Mouse (Mus musculus) testis, adult 2 months (tissue): ENCODE measurements at regions not wholly inside any gene's neighbourhood (a gene's known extent, or its start where the extent isn't known, plus 50 kb on each side); places are given as distances from the start of the nearest gene placed in this dataset.

Experiments used
- CTCF ChIP-seq: fragments of 200-500 bp; IDR thresholded peaks from 2 replicates; pipeline ENCODE4 v1.5.1; 2012; ENCODE audit warnings: low read depth, mild to moderate bottlenecking, inconsistent platforms, low read length, moderate library complexity; ENCODE audit not compliant: control insufficient read depth, insufficient read depth, insufficient replicate concordance
- POLR2A ChIP-seq: fragments of 200-500 bp; IDR thresholded peaks from 2 replicates; pipeline ENCODE4 v1.6.1; 2012; ENCODE audit warnings: low read depth, mild to moderate bottlenecking, inconsistent platforms, low read length, moderate library complexity; ENCODE audit not compliant: control insufficient read depth

GRCm38 (mm10) chr15:93648646-93649045, 53.0 kb upstream of the Prickle1 start:
- TF ChIP-seq POLR2A, result no peak
- TF ChIP-seq CTCF, result no peak
